Mouse (Mus musculus) WW6 (cell line): ENCODE results near the gene Tor1aip2.

Experiments
- DNase-seq: peaks from one replicate; pipeline ENCODE4 v3.0.0-alpha.2; 2013; ENCODE audit warnings: low read depth, low spot score

Gene Tor1aip2

DNA sequence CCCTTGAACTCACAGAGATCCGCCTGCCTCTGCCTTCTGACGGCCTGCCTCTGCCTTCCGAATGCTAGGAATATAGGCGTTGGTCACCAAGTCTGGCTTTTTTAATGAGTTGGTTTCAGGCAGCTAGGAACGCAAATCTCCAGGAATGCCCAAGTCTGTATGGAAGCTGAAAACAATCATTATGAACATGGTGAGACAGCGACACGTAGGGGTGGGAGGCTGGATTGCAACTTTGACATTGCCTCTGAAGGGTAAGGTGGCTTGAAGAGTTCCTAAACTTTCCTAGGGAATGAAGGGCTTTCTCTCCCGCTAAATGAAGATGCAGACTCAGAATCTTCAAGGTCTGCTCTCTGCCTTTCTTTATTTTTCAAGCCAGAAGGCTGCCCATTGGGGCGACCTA lies 75.9 kb downstream of the Tor1aip2 start:
- peak; percentile 63 for DNase-seq

DNA sequence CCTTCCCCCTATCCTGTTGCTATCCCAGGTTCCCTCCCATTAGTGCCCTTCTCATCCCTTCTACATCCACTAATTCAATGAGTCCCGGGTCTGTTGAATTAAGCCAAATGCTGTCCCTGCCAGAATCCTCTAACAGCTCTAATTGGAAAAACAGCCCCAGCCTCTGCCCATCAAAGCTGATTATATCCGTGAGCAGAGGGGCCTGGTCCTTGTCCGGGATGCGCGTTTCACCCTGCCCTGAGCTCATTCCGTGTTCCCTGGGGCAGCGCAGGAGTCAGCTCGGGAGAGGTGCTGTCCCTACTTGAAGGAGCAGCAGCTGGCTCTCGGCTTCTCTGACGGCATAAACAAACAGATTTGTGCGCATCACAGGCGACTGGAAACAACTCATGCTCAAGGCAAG lies 76.5 kb downstream of the Tor1aip2 start:
- no peak for DNase-seq

- DNase-seq: no peak
These were observed 76.9 kb downstream of the Tor1aip2 start for GRCm38 (mm10) chr1:156112142-156112541.

GRCm38 (mm10) chr1:156113884-156114499 lies 78.8 kb downstream of the Tor1aip2 start:
- no peak for DNase-seq

- DNase-seq: no peak
These were observed 81.6 kb downstream of the Tor1aip2 start for GRCm38 (mm10) chr1:156116770-156117169.
